Mouse (Mus musculus): ENCODE data around the gene Relch. TPM values are rescaled to one million over a fixed set of nuclear protein-coding genes. Genes with fewer than 3 reads are reported as not detected.

The Relch gene
- polyA plus RNA-seq, 1 experiment from 2014 or later, result 22.2 TPM

Other genes with a start within 250 kb of the Relch start
- gene Pign, start 184 bp upstream of the Relch start, polyA plus RNA-seq (2014; fragmentation: Nextera tagmentation; extraction: Ambion mirVana), result 12.5 and 13.7 TPM in 2 replicates
- 0.11 and 0.43 TPM in 2 replicates for gene Tnfrsf11a, start 116.9 kb downstream of the Relch start, polyA plus RNA-seq (2014; fragmentation: Nextera tagmentation; extraction: Ambion mirVana)

Data from limb, embryonic 11.5 days (tissue).